Mouse (Mus musculus) erythroblast, embryonic 14.5 days (primary cell): Measurements from ENCODE around the gene Tmem220.

Source experiments
- GATA1 ChIP-seq: IDR thresholded peaks from 2 replicates; pipeline ENCODE4 v1.6.1; 2012; ENCODE audit warnings: low read length, inconsistent platforms, mixed read lengths
- TAL1 ChIP-seq: IDR thresholded peaks from 3 replicates; pipeline ENCODE4 v1.6.1; 2012; ENCODE audit warnings: low read length, inconsistent platforms, mixed read lengths

GRCm38 (mm10) chr11:67000671-67001070 is 24.3 kb upstream of the Tmem220 start:
- TF ChIP-seq GATA1 (no peak), TAL1 (no peak)
